Mouse (Mus musculus): ENCODE data around the gene Mgll. TPM values are rescaled to one million over a fixed set of nuclear protein-coding genes. Genes with fewer than 3 reads are reported as not detected.

The Mgll gene
- polyA plus RNA-seq, 1 experiment = 152 TPM

DNA sequence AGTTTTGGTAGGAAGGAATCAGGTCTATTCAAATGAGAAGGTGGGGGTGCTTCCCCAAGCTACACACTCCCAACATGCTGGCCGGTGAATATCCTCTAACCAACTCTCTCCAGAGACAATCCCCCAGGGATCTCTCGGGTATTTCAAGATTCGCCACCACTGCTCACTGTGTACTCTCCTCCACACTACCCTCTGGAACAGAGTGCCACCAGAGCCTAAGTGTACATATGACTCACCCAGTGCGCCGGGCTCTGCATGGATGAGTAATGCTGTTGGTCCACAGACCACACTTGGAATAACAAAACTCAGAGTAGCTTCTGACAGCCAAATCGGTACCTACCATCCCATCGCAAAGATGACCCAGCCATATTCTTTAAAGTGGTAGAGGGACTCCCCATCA is 145.2 kb downstream of the Mgll start:
- WGBS = 77% methylated on average over 7 of the region's 7 CpGs
- no peak overlapping the region for H3K27ac ChIP-seq (ENCODE audit: insufficient read depth, low read depth, low read length)

DNA sequence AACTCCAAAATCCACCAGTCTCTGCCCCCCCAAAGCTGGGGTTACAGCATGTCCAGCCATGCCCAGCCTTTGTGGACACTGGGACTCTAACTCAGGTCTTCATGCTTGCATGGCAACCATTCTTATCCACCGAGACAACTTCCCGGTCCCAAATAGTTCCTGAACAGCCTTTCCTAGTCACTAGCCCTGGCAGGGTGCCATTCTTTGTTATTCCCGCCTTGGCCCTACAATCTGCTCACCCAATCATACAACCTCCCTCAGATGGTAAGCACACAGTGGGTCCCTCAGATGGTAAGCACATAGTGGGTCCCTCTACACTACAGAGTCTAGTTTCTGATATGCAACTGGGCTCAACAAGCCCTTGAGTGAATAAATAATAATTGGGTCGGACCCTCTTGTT is 146.4 kb downstream of the Mgll start:
- Histone ChIP-seq H3K27me3 (replicated peaks; ENCODE audit: control insufficient read depth, insufficient read depth, low read length) (no peaks in the 10 kb centered on the region), H3K4me1 (ENCODE audit: control insufficient read depth, insufficient read depth, low read length) (no peaks in the 10 kb centered on the region), H3K27ac (ENCODE audit: insufficient read depth, low read depth, low read length) (no peak overlapping the region), H3K4me3 (ENCODE audit: insufficient read depth, low read depth, low read length) (no peak overlapping the region), H3K36me3 (ENCODE audit: control insufficient read depth, insufficient read depth, low read length) (no peaks in the 10 kb centered on the region)
- no peak for TF ChIP-seq POLR2A (IDR thresholded peaks at IDR 0.05; ENCODE audit: low read depth, low read length)
- TF ChIP-seq CTCF (conservative IDR thresholded peaks at IDR 0.05; ENCODE audit: insufficient read depth, insufficient read length, low read depth, low read length) = no peak
- DNase-seq = no peak
- 63% methylated on average over 4 of the region's 4 CpGs for WGBS

More for the DNA sequence above, 145.2 kb downstream of the Mgll start:
- TF ChIP-seq POLR2A (IDR thresholded peaks at IDR 0.05; ENCODE audit: low read depth, low read length) (no peak), CTCF (conservative IDR thresholded peaks at IDR 0.05; ENCODE audit: insufficient read depth, insufficient read length, low read depth, low read length) (no peak)
- H3K36me3 ChIP-seq (ENCODE audit: control insufficient read depth, insufficient read depth, low read length) = no peaks in the 10 kb centered on the region
- DNase-seq = no peak
- H3K4me3 ChIP-seq (ENCODE audit: insufficient read depth, low read depth, low read length) = no peak overlapping the region
- no peaks in the 10 kb centered on the region for H3K4me1 ChIP-seq (ENCODE audit: control insufficient read depth, insufficient read depth, low read length)
- no peaks in the 10 kb centered on the region for H3K27me3 ChIP-seq (replicated peaks; ENCODE audit: control insufficient read depth, insufficient read depth, low read length)

DNA sequence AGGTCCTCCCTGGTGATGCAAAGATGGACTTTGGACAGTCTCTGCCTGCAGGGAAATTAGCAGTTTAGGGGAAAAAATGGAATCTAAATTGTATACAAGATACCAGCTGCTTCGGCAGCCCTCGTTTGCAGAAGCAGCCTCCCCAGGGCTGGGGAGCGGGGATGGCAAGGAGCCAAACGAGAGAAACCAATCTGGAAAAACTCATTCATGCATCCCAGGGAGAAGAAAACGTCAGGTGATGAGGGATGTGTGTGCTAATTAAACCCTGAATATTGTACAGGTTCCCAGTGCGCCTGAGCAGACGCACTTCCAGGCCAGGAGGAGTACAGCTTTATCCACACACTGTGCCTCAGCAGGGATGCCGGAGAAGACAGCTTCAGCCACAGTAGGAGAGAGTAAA is 147.3 kb downstream of the Mgll start:
- Histone ChIP-seq H3K4me3 (ENCODE audit: insufficient read depth, low read depth, low read length) (no peak overlapping the region), H3K4me1 (ENCODE audit: control insufficient read depth, insufficient read depth, low read length) (no peaks in the 10 kb centered on the region), H3K27me3 (replicated peaks; ENCODE audit: control insufficient read depth, insufficient read depth, low read length) (no peaks in the 10 kb centered on the region), H3K36me3 (ENCODE audit: control insufficient read depth, insufficient read depth, low read length) (no peaks in the 10 kb centered on the region), H3K27ac (ENCODE audit: insufficient read depth, low read depth, low read length) (no peak overlapping the region)
- 42% methylated on average over 8 of the region's 8 CpGs for WGBS
- no peak for DNase-seq
- TF ChIP-seq CTCF (conservative IDR thresholded peaks at IDR 0.05; ENCODE audit: insufficient read depth, insufficient read length, low read depth, low read length) (no peak), POLR2A (IDR thresholded peaks at IDR 0.05; ENCODE audit: low read depth, low read length) (no peak)

DNA sequence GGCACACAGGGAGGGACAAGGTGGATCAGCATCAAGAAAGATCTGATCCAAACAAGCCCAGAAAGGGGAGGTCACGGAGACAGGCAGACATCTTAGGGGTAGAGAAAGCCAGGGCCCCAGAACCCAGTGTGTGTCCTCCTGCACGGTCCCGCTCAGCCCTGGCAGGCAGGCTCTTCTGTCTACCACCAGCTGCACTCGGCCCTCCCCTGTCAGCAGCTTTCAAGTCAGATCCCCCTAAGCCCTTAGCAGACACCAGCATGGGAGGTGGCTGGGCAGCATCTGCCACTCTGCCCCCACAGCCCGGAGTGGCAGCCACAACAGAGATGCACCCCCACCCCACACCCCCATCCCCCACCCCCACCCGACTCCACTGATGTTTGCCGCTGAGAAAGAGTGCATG is 148.6 kb downstream of the Mgll start:
- H3K4me1 ChIP-seq (ENCODE audit: control insufficient read depth, insufficient read depth, low read length) = no peaks in the 10 kb centered on the region
- no peaks in the 10 kb centered on the region for H3K36me3 ChIP-seq (ENCODE audit: control insufficient read depth, insufficient read depth, low read length)
- H3K27ac ChIP-seq (ENCODE audit: insufficient read depth, low read depth, low read length) = no peak overlapping the region
- no peak for DNase-seq
- WGBS = 62% methylated on average over 7 of the region's 7 CpGs
- no peaks in the 10 kb centered on the region for H3K27me3 ChIP-seq (replicated peaks; ENCODE audit: control insufficient read depth, insufficient read depth, low read length)
- no peak overlapping the region for H3K4me3 ChIP-seq (ENCODE audit: insufficient read depth, low read depth, low read length)
- TF ChIP-seq POLR2A (IDR thresholded peaks at IDR 0.05; ENCODE audit: low read depth, low read length) (no peak), CTCF (conservative IDR thresholded peaks at IDR 0.05; ENCODE audit: insufficient read depth, insufficient read length, low read depth, low read length) (no peak)

DNA sequence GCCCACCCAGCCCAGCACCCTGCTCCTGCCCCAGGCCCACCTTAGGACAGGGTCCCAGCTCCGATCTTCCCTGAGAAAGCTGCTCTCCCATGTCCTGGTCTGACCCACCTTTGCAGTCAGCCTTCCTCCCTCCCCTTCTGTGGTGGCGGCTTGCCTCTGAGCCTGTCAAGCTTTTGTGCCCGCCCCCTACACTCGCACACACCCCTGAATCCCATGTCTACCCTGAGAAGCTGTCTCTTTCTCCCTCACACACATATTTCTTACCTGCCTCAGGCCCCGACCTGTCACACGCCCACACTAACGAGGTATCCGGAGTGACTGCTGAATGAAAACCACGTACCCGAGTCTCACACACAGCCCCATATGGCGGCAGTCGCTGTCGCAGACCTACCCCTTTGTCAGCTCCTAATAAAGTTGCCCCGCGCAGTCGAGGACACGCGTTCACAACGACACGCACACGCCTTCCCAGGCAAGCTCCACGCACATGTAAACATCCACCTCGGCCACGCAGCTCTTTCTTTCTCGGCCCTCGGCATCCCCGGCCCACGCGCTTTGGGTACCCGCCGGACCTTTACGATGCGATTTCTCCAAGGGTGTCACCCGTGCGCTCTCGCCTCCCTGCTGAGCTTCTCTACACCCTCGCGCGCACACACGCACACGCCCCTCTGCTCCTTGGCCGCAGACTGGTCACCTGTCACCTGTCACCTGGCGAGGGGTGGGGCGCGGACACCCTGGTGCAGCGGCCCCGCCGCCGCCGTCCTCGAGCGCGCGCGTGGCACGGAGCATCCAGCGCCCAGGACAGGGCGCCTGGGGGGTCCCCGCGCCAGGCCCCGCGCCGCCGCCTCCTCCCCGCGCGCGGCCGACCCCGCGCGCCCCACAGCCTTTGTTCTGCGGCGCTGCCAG is 150.0 kb downstream of the Mgll start:
- Histone ChIP-seq H3K27me3 (replicated peaks; ENCODE audit: control insufficient read depth, insufficient read depth, low read length) (no peaks in the 10 kb centered on the region), H3K4me3 (ENCODE audit: insufficient read depth, low read depth, low read length) (peak overlapping the region; percentile 53), H3K27ac (ENCODE audit: insufficient read depth, low read depth, low read length) (no peak overlapping the region), H3K36me3 (ENCODE audit: control insufficient read depth, insufficient read depth, low read length) (no peaks in the 10 kb centered on the region), H3K4me1 (ENCODE audit: control insufficient read depth, insufficient read depth, low read length) (no peaks in the 10 kb centered on the region)
- 4% methylated on average over 74 of the region's 74 CpGs for WGBS
- DNase-seq = no peak
- TF ChIP-seq POLR2A (IDR thresholded peaks at IDR 0.05; ENCODE audit: low read depth, low read length) (no peak), CTCF (conservative IDR thresholded peaks at IDR 0.05; ENCODE audit: insufficient read depth, insufficient read length, low read depth, low read length) (no peak)

DNA sequence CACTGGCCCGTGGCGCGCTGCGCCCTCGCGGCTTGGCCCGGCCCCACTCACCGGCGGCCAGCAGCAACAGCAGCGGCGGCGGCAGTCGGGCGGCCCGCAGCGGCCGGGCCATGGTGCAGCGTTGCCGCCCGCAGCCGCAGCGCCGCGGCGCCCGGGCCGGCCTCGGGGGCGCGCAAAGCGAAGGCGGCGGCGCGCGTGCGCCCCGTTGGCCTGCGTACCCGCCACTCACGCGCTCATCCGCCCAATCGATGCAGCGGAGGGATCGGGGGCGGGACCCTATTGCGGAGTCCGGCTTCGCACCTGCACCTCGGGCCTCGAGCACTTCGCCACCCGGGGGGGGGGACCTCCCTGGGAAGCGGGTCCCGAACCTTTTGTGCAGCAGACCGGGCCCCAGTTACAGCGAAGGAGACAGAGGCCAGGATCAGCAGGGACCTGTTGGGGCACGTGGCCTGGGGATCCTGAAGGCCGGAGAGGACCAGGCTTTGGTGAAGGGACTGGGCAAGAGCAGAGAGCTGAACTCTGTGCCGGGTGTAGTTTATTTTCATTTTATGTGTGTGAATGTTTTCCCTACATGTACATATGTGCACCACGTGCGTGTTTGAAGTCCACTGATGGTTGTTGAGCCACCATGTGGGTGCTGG is 150.8 kb downstream of the Mgll start, which contains the start of gene Podxl2:
Gene Podxl2, minus strand, starts transcription at position 177 of the 641 bp plus-strand sequence.
- H3K27ac ChIP-seq (ENCODE audit: insufficient read depth, low read depth, low read length) = no peak within 1 kb of the TSS
- TF ChIP-seq CTCF (conservative IDR thresholded peaks at IDR 0.05; ENCODE audit: insufficient read depth, insufficient read length, low read depth, low read length) (no peak), POLR2A (IDR thresholded peaks at IDR 0.05; ENCODE audit: low read depth, low read length) (no peak)
- H3K4me3 ChIP-seq (ENCODE audit: insufficient read depth, low read depth, low read length) = peak within 1 kb of the TSS; percentile 53
- H3K36me3 ChIP-seq (ENCODE audit: control insufficient read depth, insufficient read depth, low read length) = no peaks in the 10 kb centered on the region
- WGBS = 8% methylated on average over 63 of the region's 63 CpGs
- peak; percentile 54 for DNase-seq
- no peaks in the 10 kb centered on the region for H3K4me1 ChIP-seq (ENCODE audit: control insufficient read depth, insufficient read depth, low read length)
- H3K27me3 ChIP-seq (replicated peaks; ENCODE audit: control insufficient read depth, insufficient read depth, low read length) = no peaks in the 10 kb centered on the region

Other genes starting within 250 kb of the Mgll start
- 146 and 187 TPM in 2 replicates for gene Sec61a1, start 205.5 kb upstream of the Mgll start, polyA plus RNA-seq (2012; rRNA removed)
- gene Kbtbd12, start 86.5 kb upstream of the Mgll start, polyA plus RNA-seq (2012; rRNA removed) = 0.44 TPM in 1 of 2 replicates, not detected in the other
- gene Abtb1, start 117.6 kb downstream of the Mgll start, polyA plus RNA-seq (2012; rRNA removed) = 52.8 and 67.8 TPM in 2 replicates
- gene Podxl2, start 150.6 kb downstream of the Mgll start, polyA plus RNA-seq (2012; rRNA removed) = 12.5 and 15.7 TPM in 2 replicates
- 8.9 and 10.2 TPM in 2 replicates for gene Mcm2, start 174.4 kb downstream of the Mgll start, polyA plus RNA-seq (2012; rRNA removed)
- 132 and 156 TPM in 2 replicates for gene Tpra1, start 177.8 kb downstream of the Mgll start, polyA plus RNA-seq (2012; rRNA removed)

All from kidney, adult 2 months (tissue).